ENCODE assay signal across 10 mouse cellular contexts in genomic region chr6:145904169-145904568, GRCm38 (mm10). TPM values are rescaled to one million over a fixed set of nuclear protein-coding genes. Genes with fewer than 3 reads are reported as not detected.
"Had no signal": no experiment of that assay in that cellular context is flagged by ENCODE, and none has a peak within 500 bp of the region (broad histone marks: within the 10 kb centered on the region; RNA-seq: fewer than 3 reads in every experiment).

No protein-coding gene starts in this region.

- DNase-seq: kidney, postnatal 10 days; kidney, postnatal 4 days; liver; liver, embryonic 13.5 days; liver, postnatal 0 days; lung, postnatal 14 days; right cerebral cortex, adult 18-20 months; right cerebral cortex, postnatal 25 days had no signal

- ATAC-seq: liver, postnatal 0 days; midbrain, embryonic 13.5 days had no signal

RNA-seq across cellular contexts. Expression of gene Sspn, which starts 27.3 kb away (rescaled TPM):
- total RNA-seq: megakaryocyte-erythroid progenitor cell, adult 5-6 weeks had no signal
